Mouse (Mus musculus) kidney, embryonic 15.5 days (tissue): ENCODE results near the gene Mief1. TPM values are rescaled to one million over a fixed set of nuclear protein-coding genes. Genes with fewer than 3 reads are reported as not detected.

ENCODE experiments used
- ATAC-seq: fragments of 200-750 bp; cut with Nextera tagmentation; replicated peaks from 2 replicates; pipeline ENCODE4 v1.8.0; 2017; ENCODE audit warnings: moderate TSS enrichment; ENCODE audit not compliant: low FRiP score
- H3K27ac ChIP-seq: fragments of 300-500 bp; sonication (generic); 2 replicates; pipeline ENCODE4 v1.5.1; 2015; ENCODE audit warnings: mild to moderate bottlenecking, inconsistent platforms
- H3K27me3 ChIP-seq: fragments of 300-500 bp; sonication (generic); 2 replicates; pipeline ENCODE4 v1.6.1; 2015; ENCODE audit warnings: inconsistent platforms
- H3K36me3 ChIP-seq: fragments of 300-500 bp; sonication (generic); 2 replicates; pipeline ENCODE4 v1.6.1; 2015; ENCODE audit warnings: inconsistent platforms
- H3K4me1 ChIP-seq: fragments of 300-500 bp; sonication (generic); 2 replicates; pipeline ENCODE4 v1.6.1; 2015; ENCODE audit warnings: inconsistent platforms
- H3K4me2 ChIP-seq: fragments of 300-500 bp; sonication (generic); 2 replicates; pipeline ENCODE4 v1.6.1; 2015; ENCODE audit warnings: moderate library complexity, mild to moderate bottlenecking, inconsistent platforms
- H3K4me3 ChIP-seq: fragments of 300-500 bp; sonication (generic); replicated peaks from 2 replicates; pipeline ENCODE4 v1.5.1; 2015; ENCODE audit warnings: mild to moderate bottlenecking, inconsistent platforms
- H3K9ac ChIP-seq: fragments of 300-500 bp; sonication (generic); 2 replicates; pipeline ENCODE4 v1.6.1; 2015; ENCODE audit warnings: mild to moderate bottlenecking, inconsistent platforms
- H3K9me3 ChIP-seq: fragments of 300-500 bp; sonication (generic); replicated peaks from 2 replicates; pipeline ENCODE4 v1.6.1; 2016; ENCODE audit warnings: inconsistent platforms
- WGBS: fragments of 180-500 bp; shearing (Covaris S2); methylation state at CpG from one replicate; pipeline ENCODE4 v1.1.7; 2015; ENCODE audit warnings: mixed read lengths; 5-methylcytosine and 5-hydroxymethylcytosine counted together
- polyA plus RNA-seq: library from polyadenylated mRNA; unstranded; fragments of >200 nt; fragmentation: Nextera tagmentation; extraction: Ambion mirVana; gene quantifications from 2 replicates; pipeline ENCODE4 v1.2.1, GENCODE M21; 2015

The Mief1 gene
- polyA plus RNA-seq, 1 experiment from 2014 or later = 37.6 TPM

DNA sequence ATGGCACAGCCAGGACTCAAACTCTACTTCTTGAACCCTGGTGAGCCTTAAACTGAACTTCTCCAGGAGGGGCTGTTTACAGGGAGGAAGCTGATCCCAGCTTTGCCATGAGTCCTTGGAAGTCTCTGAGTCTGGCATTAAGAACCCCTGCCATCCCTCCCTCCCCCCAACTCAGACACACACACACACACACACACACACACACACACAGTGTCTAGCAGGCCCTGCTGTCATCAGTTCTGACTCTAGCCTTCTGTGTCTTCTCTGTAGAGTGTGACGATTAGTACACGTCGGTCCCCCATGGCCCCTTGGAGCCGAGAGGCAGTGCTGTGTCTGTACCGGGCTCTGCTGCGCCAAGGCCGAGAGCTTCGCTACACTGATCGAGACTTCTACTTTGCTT is 1.7 kb downstream of the Mief1 start, which contains the start of gene AC140267.1:
AC140267.1 (plus strand) TSS at position 301 of the 400 bp plus-strand sequence.
- no peaks in the 10 kb centered on the region for H3K9me3 ChIP-seq
- peak within 1 kb of the TSS; percentile 93 for H3K27ac ChIP-seq
- no peaks in the 10 kb centered on the region for H3K27me3 ChIP-seq
- H3K36me3 ChIP-seq = peaks cover 43% of the 10 kb centered on the region
- 95% methylated on average over 9 of the region's 9 CpGs for WGBS
- H3K4me1 ChIP-seq = peaks cover 20% of the 10 kb centered on the region
- ATAC-seq = no peak
- H3K4me3 ChIP-seq = peak within 1 kb of the TSS; percentile 98
- H3K9ac ChIP-seq = peak within 1 kb of the TSS; percentile 81
- H3K4me2 ChIP-seq = peak within 1 kb of the TSS; percentile 75

DNA sequence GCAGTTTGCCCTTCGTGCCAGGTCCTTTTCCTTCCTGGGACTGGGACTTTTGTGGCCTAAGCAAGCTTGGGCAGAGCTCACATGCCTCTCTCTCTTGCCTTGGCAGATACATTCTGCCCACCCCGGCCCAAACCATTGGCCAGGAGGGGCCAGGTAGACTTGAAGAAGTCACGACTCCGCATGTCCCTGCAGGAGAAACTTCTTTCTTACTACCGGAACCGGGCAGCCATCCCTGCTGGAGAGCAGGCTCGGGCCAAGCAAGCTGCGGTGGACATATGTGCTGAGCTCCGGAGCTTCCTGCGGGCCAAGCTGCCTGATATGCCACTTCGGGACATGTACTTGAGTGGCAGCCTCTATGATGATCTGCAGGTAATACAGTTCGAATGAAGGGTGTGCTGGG is 14.3 kb downstream of the Mief1 start:
- Histone ChIP-seq H3K4me3 (no peak overlapping the region), H3K9me3 (no peaks in the 10 kb centered on the region), H3K4me2 (no peak overlapping the region), H3K4me1 (peaks cover 6% of the 10 kb centered on the region), H3K36me3 (peaks cover 90% of the 10 kb centered on the region), H3K27me3 (no peaks in the 10 kb centered on the region), H3K9ac (no peak overlapping the region), H3K27ac (no peak overlapping the region)
- no peak for ATAC-seq
- 93% methylated on average over 12 of the region's 12 CpGs for WGBS

DNA sequence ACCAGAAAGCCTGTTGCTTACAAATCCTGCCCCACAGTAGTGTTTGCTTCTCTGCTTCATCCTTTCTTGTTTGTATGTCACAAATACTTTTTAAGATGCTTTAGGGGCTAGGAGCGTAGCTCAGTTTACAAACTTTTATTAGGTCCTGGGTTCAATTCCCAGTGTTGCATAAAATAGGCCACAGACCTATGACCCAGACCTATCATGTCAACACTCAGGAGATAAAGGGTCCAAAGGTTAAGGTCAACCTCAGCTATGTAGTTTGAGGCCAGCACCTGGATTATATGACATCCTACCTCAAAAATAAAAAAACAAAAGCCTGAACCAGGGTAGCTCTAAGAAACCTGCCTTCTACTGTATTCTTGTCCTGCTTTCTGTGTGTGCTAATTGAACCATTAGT is 14.8 kb downstream of the Mief1 start:
- no peak for ATAC-seq
- peaks cover 11% of the 10 kb centered on the region for H3K4me1 ChIP-seq
- no peak overlapping the region for H3K4me2 ChIP-seq
- no peaks in the 10 kb centered on the region for H3K9me3 ChIP-seq
- peaks cover 85% of the 10 kb centered on the region for H3K36me3 ChIP-seq
- H3K9ac ChIP-seq = no peak overlapping the region
- no peaks in the 10 kb centered on the region for H3K27me3 ChIP-seq
- WGBS = 97% methylated on average over 1 of the region's 1 CpGs
- H3K4me3 ChIP-seq = no peak overlapping the region
- no peak overlapping the region for H3K27ac ChIP-seq

DNA sequence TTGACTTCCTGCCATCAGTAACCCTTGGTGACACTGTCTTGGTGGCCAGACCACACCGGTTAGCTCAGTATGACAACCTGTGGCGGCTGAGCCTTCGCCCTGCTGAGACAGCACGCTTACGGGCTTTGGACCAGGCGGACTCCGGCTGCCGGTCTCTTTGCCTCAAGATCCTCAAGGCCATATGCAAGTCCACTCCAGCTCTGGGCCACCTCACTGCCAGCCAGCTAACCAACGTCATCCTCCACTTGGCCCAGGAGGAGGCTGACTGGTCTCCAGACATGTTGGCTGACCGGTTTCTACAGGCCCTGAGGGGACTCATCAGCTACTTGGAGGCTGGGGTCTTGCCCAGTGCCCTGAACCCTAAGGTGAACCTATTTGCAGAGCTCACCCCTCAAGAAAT is 15.9 kb downstream of the Mief1 start:
- no peak overlapping the region for H3K9ac ChIP-seq
- peaks cover 21% of the 10 kb centered on the region for H3K4me1 ChIP-seq
- no peak overlapping the region for H3K27ac ChIP-seq
- no peak for ATAC-seq
- H3K36me3 ChIP-seq = peaks cover 74% of the 10 kb centered on the region
- 95% methylated on average over 10 of the region's 10 CpGs for WGBS
- no peaks in the 10 kb centered on the region for H3K9me3 ChIP-seq
- H3K4me3 ChIP-seq = no peak overlapping the region
- no peaks in the 10 kb centered on the region for H3K27me3 ChIP-seq
- no peak overlapping the region for H3K4me2 ChIP-seq

DNA sequence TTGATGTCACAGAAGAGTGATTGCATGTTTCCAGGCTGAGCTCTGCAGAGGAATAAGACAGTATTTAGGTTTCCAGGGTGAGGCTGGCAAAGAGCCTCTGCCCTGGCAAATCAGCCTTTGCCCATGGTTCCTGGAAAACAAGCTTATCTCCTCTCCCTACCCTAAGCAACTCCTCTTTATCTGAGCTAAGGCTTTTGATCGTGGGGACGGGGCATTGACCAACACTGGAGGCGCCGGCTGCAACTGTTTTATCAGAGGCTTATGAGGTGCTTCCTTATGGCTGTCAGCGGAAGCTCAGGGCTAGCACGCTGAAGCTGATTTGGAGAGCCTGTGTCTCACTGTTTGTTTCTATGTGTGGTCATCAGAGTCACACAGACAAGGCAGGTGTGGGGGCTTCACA is 16.8 kb downstream of the Mief1 start:
- no peak for ATAC-seq
- Histone ChIP-seq H3K9me3 (no peaks in the 10 kb centered on the region), H3K27ac (no peak overlapping the region), H3K36me3 (peaks cover 67% of the 10 kb centered on the region), H3K27me3 (no peaks in the 10 kb centered on the region), H3K9ac (no peak overlapping the region), H3K4me3 (no peak overlapping the region), H3K4me2 (no peak overlapping the region), H3K4me1 (peaks cover 21% of the 10 kb centered on the region)
- WGBS = 94% methylated on average over 6 of the region's 6 CpGs

DNA sequence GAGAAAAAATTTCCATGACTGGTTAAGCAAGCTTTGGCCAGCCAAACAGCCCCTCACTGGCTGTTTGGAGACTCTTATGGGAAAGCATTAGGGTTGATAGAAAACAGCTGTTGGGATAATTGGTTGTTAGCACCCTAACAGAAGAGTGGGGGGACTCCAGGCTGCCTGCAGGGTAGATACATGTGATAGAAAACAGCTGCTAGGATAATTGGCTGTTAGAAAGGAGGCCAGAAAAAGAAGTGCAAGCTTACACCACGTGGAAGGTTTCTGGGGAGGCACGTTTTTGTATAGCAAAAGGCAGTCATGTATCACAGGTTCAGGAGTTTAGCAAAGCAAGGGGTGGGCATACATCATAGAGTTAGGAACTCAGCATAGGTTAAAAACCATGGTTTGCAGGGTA is 19.7 kb downstream of the Mief1 start:
- peaks cover 65% of the 10 kb centered on the region for H3K36me3 ChIP-seq

DNA sequence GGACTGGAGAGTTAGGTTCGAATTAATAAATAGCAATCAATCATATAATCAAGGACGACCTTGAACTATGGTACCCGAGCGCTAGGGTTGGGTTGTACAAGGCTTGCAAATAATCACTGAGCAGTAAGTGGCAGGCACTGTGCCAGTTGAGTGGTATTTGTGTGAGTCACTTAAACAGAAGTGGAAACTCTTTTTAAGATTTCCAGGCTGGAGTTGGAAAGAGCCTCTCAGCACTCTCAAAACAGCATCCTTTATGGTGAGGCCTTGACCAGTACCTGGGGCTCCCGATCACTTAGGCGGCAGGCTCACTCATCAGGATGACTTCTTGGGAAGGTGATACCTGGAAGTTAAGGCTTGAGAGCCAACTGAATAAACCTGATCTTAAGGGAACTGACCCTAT is 20.4 kb downstream of the Mief1 start:
- 31% methylated on average over 6 of the region's 6 CpGs for WGBS
- peaks cover 48% of the 10 kb centered on the region for H3K4me1 ChIP-seq
- peak overlapping the region; percentile 57 for H3K9ac ChIP-seq
- no peaks in the 10 kb centered on the region for H3K9me3 ChIP-seq
- no peaks in the 10 kb centered on the region for H3K27me3 ChIP-seq
- H3K4me3 ChIP-seq = peak overlapping the region; percentile 96
- peaks cover 65% of the 10 kb centered on the region for H3K36me3 ChIP-seq
- peak overlapping the region; percentile 98 for H3K27ac ChIP-seq
- H3K4me2 ChIP-seq = peak overlapping the region; percentile 88
- ATAC-seq = no peak

More for the DNA sequence above, 19.7 kb downstream of the Mief1 start:
- WGBS = 16% methylated on average over 2 of the region's 2 CpGs
- Histone ChIP-seq H3K4me2 (peak overlapping the region; percentile 88), H3K27ac (peak overlapping the region; percentile 98), H3K4me3 (no peak overlapping the region), H3K9me3 (no peaks in the 10 kb centered on the region), H3K9ac (0 out of 2 replicates have a peak overlapping the region, but pooled peaks have one; percentile 57), H3K4me1 (peaks cover 43% of the 10 kb centered on the region), H3K27me3 (no peaks in the 10 kb centered on the region)
- ATAC-seq = no peak

DNA sequence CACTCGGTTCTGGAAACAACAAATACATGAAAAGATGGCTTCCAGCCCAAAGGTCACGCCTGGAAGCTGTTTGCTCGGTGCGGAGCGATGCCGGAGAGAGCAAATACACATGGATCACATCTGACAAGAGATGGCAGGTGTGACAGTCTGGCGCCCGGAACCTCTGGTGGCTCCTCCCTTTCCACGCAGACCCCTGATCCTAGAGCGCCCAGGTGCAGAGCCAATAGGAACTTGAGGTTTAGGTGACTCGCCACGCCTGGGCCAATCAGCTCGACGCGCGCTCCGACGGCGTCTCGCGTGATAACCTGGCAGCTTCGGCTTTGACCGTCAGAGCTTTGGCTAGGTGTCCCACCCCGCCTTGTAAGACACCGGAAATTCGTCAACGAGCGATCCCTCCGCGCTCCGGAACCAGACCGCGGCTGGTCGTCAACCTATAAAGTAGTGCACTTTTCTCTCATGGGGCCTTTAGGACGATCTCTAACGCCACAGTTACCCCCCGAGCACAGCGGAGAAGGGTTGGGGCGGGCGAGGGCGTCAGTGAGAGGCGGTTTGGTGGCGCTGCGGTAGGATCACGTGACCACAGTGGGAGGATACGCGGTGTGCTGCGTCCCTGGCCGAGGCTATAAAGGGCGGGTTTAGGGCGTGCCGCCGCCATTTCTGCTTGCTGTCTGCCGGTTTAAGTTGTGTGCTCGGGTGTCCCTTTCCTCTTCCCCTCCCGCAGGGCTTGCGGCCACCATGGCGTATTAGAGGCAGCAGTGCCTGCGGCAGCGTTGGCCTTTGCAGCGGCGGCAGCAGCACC is 21.2 kb downstream of the Mief1 start, which contains the start of gene Atf4:
Atf4 (plus strand) TSS at position 338 of the 799 bp plus-strand sequence.
- under 1% methylated on average over 62 of the region's 62 CpGs for WGBS
- H3K9me3 ChIP-seq = no peaks in the 10 kb centered on the region
- peak; percentile 94 for ATAC-seq

DNA sequence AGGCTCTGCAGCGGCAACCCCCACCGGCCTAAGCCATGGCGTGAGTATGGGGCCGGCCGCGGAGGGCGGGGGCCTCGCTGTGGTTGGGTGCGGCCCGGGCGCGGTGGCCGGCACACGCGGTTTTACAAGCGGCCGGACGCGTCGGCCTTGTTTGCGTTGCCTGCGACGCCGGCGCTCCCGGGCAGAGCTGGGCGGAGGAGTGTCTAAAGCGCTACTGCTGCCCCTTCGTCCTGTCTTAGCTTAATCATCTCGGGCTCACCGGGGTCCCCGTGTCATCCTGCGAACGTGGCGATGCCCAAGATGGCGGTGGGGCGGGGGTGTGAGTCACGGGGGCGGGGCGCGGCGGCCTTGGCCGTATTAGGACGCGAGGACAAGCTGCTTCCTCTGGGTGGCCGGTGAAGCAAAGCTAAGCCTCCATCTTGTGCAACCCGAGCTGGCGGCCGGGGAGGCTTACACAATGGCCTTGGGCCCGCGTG is 21.9 kb downstream of the Mief1 start:
- Histone ChIP-seq H3K4me2 (peak overlapping the region; percentile 88), H3K4me1 (peaks cover 52% of the 10 kb centered on the region), H3K36me3 (peaks cover 65% of the 10 kb centered on the region), H3K4me3 (peak overlapping the region; percentile 96), H3K9ac (peak overlapping the region; percentile 100), H3K9me3 (no peaks in the 10 kb centered on the region), H3K27me3 (no peaks in the 10 kb centered on the region), H3K27ac (peak overlapping the region; percentile 98)
- peak; percentile 47 for ATAC-seq
- WGBS = under 1% methylated on average over 51 of the region's 51 CpGs

More for the DNA sequence above, 21.2 kb downstream of the Mief1 start, which contains the start of gene Atf4:
- Histone ChIP-seq H3K27ac (peak within 1 kb of the TSS; percentile 98), H3K27me3 (no peaks in the 10 kb centered on the region), H3K9ac (peak within 1 kb of the TSS; percentile 100), H3K4me2 (peak within 1 kb of the TSS; percentile 88), H3K4me3 (peak within 1 kb of the TSS; percentile 96), H3K4me1 (peaks cover 52% of the 10 kb centered on the region), H3K36me3 (peaks cover 65% of the 10 kb centered on the region)

DNA sequence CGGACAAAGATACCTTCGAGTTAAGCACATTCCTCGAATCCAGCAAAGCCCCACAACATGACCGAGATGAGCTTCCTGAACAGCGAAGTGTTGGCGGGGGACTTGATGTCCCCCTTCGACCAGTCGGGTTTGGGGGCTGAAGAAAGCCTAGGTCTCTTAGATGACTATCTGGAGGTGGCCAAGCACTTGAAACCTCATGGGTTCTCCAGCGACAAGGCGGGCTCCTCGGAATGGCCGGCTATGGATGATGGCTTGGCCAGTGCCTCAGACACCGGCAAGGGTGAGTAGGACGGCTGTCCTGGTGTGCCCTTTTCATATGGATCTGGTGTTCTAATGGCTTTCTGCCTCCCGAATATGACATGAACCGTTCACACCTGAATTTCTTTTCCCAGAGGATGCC is 22.4 kb downstream of the Mief1 start:
- peak overlapping the region; percentile 100 for H3K9ac ChIP-seq
- WGBS = 6% methylated on average over 16 of the region's 16 CpGs
- H3K27me3 ChIP-seq = no peaks in the 10 kb centered on the region
- H3K4me2 ChIP-seq = peak overlapping the region; percentile 88
- peak overlapping the region; percentile 96 for H3K4me3 ChIP-seq
- H3K36me3 ChIP-seq = peaks cover 63% of the 10 kb centered on the region
- peaks cover 52% of the 10 kb centered on the region for H3K4me1 ChIP-seq
- no peaks in the 10 kb centered on the region for H3K9me3 ChIP-seq
- peak overlapping the region; percentile 98 for H3K27ac ChIP-seq
- no peak for ATAC-seq

DNA sequence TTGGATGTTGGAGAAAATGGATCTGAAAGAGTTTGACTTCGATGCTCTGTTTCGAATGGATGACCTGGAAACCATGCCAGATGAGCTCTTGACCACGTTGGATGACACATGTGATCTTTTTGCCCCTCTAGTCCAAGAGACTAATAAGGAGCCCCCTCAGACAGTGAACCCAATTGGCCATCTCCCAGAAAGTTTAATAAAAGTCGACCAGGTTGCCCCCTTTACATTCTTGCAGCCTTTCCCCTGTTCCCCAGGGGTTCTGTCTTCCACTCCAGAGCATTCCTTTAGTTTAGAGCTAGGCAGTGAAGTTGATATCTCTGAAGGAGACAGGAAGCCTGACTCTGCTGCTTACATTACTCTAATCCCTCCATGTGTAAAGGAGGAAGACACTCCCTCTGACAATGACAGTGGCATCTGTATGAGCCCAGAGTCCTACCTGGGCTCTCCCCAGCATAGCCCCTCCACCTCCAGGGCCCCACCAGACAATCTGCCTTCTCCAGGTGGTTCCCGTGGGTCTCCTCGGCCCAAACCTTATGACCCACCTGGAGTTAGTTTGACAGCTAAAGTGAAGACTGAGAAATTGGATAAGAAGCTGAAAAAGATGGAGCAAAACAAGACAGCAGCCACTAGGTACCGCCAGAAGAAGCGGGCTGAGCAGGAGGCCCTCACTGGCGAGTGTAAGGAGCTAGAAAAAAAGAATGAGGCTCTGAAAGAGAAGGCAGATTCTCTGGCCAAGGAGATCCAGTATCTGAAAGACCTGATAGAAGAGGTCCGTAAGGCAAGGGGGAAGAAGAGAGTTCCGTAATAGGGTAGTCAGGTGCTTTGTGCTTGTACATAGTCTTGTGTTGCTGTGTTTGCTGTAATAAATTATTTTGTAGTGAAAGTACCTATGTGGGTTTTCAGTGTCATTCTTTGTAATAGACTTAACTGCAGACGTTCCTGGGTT is 23.1 kb downstream of the Mief1 start:
- H3K9ac ChIP-seq = peak overlapping the region; percentile 100
- H3K4me2 ChIP-seq = peak overlapping the region; percentile 88
- H3K4me1 ChIP-seq = peaks cover 52% of the 10 kb centered on the region
- 59% methylated on average over 12 of the region's 12 CpGs for WGBS
- peak overlapping the region; percentile 98 for H3K27ac ChIP-seq
- peak overlapping the region; percentile 96 for H3K4me3 ChIP-seq
- H3K9me3 ChIP-seq = no peaks in the 10 kb centered on the region
- peaks cover 59% of the 10 kb centered on the region for H3K36me3 ChIP-seq
- H3K27me3 ChIP-seq = no peaks in the 10 kb centered on the region
- no peak for ATAC-seq
